Mouse (Mus musculus): ENCODE results near the gene Rbms1.

Rbms1 gene

DNA sequence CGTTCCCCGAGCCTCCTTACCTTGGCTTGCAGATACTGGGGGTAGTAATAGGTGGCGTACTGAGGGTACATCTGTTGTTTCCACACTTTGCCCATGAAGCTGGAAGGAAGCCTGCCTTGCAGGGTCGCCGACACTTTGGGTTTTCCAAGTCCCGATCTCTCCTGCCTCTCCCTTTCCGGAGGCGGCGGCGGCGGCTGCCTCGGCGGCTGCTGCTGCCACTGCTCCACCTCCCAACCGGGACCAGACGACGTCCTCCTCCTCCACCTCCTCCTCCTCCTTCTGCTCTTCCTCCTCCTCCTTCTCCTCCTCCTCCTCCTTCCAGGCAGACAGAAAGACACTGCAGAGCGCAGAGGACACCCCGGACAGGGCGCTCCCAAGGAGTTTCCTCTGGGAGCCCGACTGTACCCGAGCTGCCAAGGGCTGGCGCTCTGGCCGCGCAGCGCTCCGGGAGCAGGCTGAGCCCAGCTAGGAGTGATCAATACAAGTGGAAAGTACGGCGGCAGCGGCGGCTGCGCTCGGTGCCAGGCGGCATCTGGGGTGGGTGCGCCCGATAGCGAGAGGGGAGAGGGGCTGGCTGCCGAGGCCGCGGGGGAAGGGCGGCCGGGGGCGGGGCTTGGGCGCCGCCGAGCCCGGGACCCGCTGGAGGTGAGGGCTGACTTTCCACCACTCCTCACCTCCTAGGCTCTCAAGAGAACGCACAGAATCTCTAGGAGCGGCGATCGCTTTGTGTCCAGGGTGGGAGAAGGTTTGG is at the start of gene Rbms1:
Gene Rbms1, minus strand, starts transcription at position 522 of the 751 bp plus-strand sequence.
- peak; percentile 59 for DNase-seq

DNA sequence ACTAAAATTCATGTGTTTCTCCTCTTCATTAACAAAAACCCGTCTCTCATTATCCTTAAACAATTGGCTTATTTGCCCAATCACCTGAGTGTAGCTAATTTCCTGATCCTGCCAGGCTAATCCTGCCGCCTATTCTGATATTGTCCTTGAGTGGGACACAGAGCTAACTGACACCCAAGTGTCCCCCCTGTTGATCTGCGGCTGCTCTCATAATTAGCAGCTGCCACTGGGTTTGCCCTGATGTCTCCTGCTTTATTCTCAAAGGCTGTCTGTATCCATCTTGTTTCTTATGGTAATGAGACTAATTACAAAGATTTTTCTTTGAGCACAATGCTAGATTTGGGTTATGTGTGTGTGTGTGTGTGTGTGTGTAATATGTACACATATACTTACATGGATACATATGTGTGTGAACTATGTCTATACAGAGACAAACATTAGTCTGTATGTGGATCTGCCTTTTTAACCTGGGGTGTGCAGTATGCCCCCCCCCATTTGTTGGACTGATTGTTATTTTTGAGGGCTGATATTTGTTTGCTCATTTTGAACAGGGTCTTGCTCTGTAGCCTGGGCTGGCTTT is 49.3 kb upstream of the Rbms1 start:
- no peak for DNase-seq

GRCm38 (mm10) chr2:60986286-60986685 is 23.3 kb upstream of the Rbms1 start:
- DNase-seq, result no peak

DNA sequence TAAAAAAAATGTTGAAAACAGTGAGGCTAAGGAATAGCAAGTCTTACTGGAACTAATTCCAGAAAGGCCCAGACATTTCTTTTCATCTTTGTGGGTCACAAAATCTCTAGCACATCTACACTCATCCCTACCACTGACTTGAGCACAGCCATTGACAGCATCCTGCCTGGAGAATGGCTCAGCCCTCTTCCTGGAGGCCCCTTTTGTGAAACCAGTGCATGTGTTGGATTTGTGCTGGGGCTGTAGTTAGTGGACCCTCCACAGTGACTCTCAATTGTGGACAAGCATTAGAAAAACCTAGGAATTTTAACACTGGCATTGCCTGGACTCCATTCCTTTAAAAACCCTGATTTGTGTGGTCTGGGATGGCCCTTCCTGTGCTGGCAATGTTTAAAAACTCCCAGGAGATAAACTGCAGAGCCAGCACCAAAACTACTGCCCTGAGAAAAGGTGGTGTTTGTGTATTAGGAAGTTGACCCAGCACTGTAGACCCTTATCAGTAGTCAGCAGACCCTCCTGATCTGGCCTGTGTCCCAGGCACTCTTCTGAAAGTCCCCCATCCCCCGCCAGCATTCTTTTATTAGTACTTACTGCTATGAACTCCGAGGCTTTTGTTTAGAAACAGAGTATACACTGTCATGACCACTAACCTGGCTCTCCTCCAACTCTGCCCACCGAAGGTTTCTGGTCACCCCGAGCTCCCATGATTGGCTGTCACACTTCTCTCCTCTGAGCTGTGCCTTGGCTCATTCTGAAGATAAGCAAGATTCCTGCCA is 15.7 kb upstream of the Rbms1 start:
- DNase-seq, result peak; percentile 8

DNA sequence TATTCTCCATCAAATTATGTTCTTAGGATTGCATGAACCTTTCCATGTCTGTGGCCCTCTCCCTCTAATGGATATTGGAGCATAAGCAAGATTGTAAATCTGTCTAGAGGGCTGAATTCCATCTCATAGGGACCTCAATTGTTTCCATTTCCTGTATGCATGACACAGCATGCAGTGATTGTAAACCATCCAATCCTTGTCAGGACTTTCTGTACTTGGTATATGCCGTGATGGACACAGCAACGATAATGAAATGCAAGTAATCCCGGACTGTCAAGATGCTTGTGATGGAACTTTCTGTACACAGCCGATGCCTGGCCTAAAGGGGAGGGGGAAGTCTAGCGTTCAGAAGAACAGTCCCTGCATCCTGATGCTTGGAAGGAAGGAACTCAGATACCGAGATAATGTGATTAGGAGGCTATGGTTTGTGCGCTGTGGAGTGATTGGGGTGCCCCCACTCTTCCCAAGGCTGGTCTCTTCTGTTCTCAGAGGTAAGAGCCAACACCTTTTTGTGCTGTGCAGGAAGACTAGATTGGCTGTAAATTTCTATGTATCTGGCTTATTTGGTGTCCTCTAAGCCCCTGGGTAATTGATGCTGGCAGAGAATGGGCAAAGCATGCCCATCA is 9.3 kb upstream of the Rbms1 start:
- DNase-seq, result no peak

DNA sequence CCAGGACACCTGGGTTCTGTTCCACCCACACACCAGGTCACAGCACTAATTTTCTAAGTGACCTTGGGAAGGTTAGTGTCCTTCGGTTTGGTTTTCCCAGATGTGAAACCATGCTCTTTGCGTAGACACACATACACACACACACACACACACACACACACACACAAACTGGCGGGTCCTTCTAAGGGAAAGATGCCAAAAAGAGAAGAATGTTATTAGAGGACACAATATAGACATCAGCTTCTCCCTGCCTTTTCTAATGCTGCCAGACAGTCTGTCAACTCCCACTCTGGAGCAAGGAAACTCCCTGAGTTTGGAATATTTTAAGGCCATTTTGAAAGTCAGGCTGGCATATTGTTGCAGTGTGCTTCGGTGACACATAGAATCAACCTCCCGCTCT is 624 bp upstream of the Rbms1 start:
- no peak for DNase-seq

- DNase-seq, result peak; percentile 42
These were observed 856 bp downstream of the Rbms1 start for GRCm38 (mm10) chr2:60962001-60962670.

DNA sequence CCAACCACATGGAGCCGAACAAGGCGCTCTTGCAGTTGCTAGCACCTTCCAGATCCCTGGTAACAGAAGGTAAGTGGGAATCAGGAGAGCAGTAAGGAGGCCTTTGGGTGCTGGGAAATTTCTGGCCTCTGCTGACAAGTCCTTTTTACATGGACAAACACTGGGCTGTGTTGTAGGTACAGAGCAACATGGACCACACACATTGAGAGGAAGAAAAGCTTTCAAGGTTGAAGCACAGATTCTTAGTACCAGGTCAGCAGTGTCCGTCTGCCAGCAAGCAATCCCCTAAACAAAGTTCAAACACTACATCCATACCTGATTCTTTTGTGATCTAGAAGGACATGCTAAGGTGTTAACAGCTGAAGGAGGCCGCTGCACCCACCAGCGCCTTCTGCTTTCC is 1.7 kb downstream of the Rbms1 start:
- DNase-seq, result no peak

GRCm38 (mm10) chr2:60948241-60948640 is 14.8 kb downstream of the Rbms1 start:
- DNase-seq, result no peak

DNA sequence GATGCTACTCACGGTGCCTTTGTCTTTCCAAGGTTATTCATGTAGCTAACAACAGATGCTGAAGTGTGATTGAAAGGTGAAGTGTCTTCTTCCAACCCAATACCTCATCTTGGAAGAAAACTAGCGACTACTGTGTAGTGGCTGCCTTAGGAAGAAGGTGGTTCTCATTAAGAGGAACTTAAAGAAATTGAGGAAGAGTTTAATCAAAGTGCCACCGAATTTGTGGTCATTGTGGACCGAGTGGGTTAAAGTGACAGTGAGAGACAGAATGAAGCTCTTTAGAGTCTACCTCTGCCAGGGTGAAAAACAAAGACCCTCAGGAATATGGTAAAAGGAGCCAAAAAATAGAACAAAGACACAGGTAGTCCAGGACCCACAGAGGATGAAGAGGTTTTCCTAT is 15.2 kb downstream of the Rbms1 start:
- no peak for DNase-seq

- no peak for DNase-seq
These were observed 22.5 kb downstream of the Rbms1 start for GRCm38 (mm10) chr2:60940454-60940961.

DNA sequence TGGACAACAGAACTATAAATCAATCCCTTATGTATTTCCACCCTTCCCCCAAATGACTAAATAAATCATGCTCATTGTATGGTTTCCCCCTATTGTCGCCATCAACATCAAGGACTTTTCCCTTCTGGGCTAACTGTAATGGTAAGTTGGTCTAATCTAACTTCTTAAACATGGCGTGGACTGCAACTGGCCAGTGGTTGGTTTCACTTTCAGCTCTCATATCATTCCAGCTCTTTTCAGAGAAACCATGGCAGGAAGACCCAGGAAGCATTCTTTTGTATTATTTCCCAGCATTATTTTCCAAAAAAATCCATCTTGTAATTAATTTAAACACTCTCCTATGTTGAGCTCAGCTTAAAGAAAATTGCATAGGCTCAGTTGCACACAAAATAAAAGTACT is 23.0 kb downstream of the Rbms1 start:
- no peak for DNase-seq

DNA sequence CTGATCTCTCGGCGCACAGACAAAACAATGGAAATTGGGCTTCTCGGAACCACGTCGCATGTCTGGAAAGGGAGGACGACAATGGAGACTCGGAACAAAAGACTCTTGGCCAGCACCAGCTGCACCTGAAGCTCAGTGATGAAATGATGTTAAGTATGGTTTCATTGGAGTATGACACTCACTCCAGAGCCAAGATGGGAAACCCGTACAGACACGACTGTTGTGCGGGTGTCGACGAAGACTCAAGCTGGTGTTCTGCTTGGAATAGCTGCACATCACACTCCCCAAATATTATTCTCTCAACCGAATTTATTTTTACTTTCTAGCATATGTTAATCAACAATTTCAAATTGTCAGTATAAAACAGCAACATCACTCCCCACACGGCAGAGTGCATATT is 26.1 kb downstream of the Rbms1 start:
- DNase-seq, result no peak

DNA sequence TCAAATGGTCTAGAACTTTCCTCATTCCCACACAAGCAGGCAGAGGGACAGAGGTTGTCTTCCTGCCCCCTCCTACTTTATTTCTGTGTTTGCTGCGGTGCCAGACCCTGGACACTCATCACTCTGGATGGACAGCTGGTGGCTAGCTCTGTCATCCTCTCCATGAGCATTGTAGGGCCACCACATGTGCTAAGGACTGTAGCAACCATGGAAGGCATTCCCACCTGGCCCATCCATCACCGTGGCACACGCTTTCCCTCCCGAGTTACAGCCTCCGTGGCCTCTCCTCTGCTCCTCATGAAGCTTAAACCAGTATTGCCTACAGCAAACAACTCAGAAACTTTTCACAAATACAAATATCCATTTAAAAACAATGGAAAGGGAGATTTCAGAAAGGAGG is 34.0 kb downstream of the Rbms1 start:
- DNase-seq, result no peak

DNA sequence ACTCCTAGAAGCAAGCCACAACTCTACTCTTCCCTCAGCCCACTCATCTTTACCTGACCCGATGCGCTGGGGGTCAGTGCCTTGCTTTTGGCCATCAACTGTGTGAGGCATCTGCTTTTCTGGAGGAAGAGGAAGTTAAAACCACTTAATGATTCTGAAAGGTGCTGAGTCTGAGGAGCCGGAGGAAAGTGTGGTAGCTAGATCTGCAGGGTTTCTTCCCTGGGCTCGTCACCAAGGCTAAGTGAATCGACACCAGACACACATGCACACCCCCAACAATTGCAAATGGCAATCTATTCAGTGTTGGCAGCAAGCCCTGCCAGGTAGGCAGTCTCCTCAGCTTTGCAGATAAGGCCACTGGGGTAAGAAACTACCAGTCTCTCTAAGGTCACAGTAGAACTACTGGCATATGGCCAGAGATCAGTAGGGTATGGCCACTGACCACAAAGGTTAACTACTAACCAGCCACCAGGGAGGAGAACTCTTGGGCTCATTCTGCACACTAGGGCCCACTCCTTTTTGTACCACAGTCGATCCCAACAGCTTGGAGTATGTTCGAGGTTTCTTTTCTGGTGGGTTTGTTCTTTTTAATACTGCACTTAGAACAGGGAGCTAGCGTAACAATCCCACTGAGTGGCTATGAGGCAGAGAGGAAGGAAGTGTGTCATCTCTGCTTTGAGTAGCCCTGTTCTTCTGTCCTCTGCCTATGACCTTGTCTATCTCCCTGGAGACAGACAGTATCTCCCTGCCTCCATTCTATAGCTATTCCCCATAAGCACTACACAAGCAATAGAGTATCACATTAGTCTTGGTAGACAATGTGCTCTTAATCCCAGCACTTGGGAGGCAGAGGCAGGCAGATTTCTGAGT is 34.9 kb downstream of the Rbms1 start:
- DNase-seq, result no peak

- no peak for DNase-seq
These were observed 37.9 kb downstream of the Rbms1 start for GRCm38 (mm10) chr2:60925063-60925462.

- no peak for DNase-seq
These were observed 39.0 kb downstream of the Rbms1 start for GRCm38 (mm10) chr2:60923756-60924544.

DNA sequence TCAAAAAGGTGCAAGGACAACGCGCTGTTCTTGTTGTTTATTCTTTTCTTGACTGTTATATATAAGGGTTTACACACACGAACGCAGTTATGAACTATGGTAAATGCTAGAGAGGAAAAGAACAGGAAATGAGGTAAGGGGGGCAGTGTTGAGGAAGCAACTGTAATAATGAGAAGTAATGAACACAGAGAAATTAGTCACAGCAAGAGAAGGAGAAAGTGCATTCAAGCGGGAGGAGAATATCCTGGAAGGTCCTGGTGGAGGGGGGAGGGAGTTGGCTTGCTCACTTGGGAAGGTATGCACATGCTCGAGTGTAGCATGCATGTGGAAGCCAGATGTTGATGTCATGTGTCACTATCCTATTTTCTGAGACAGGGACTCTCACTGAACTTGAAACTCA is 39.9 kb downstream of the Rbms1 start:
- DNase-seq, result no peak

DNA sequence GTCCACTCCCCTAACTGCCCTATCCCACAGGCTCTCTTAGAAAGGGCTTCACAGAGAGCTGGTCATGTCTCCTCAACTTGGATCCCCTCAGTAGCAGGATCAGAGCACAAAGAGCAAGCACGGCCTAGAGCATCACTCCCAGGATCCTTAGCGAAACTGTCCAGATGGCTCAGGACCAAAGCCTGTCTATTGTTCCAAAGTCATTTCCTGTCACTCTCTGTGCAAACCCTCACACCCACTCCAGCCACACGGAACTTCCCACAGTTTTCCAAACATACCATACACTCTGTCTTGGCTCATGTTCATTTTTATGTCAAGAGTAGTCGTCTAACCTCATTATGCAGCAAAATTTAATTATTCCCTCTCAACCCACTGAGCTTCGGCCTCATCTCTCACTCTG is 40.6 kb downstream of the Rbms1 start:
- DNase-seq, result no peak

GRCm38 (mm10) chr2:60920076-60920475 is 42.9 kb downstream of the Rbms1 start:
- DNase-seq, result no peak

- no peak for DNase-seq
These were observed 44.6 kb downstream of the Rbms1 start for GRCm38 (mm10) chr2:60918401-60918800.
